In the genomic region with DNA sequence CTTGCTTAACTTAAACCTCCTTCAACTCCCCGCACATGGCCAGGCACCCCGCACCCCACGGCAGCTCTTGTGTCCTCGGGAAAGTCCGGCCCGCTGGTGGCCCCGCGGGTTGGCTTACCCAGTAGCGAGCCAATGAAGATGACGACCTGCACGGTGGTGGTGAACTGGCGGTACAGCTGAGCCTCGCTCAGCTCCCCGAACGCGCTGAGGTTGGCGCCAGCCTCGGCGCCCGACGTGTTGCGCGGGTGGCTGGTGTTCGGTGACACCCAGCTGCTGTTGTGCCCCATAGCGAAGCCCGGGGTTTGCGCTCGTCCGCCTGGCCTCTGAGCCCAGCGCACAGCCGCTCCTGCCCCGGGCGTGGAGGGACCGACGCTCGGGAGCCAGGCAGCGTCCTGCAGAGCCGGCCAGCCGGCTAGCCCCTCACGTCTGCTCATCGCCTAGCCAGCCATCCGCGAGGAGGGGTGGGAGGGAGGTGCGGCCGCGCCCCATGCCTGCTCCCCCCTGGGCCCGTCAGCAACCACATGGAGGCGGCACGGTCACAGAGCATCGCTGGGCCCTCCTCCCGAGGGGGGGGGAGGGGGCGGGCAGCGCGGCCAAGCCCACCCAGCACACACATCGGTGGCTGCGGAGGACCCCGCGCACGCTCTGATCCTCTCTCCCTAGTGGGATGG, we compare ENCODE assay signal across 8 mouse cellular contexts. TPM values are rescaled to one million over a fixed set of nuclear protein-coding genes. Genes with fewer than 3 reads are reported as not detected.
DNase-seq lines count a peak whose midpoint lies in the region; ATAC-seq and TF ChIP-seq lines count a peak whose summit lies in the region.

A gene (minus strand): TSS at position 519 of the 671 bp plus-strand sequence.

- peak; percentile 1 to 16 for DNase-seq in CD8-positive naive resting alpha-beta T cell, adult 2 months (ENCODE audit: low read depth in 2 of 2, low spot score in 2 of 2)
- peak; percentile 42 to 44 for DNase-seq in adrenal gland, postnatal 36 days
- peak; percentile 28 to 33 for DNase-seq in heart, postnatal 14 days
- DNase-seq in layer of hippocampus, adult 2 months (ENCODE audit: low spot score in 2 of 2) = peak; percentile 42 to 44
- peak; percentile 34 for DNase-seq in ovary, postnatal 36 days (ENCODE audit: low spot score)
- DNase-seq in urinary bladder, postnatal 36 days (ENCODE audit: low spot score in 2 of 2) = peak; percentile 3 to 9

- peak within 1 kb of the TSS; percentile 100 for H3K4me2 ChIP-seq in embryonic facial prominence, embryonic 15.5 days (replicated peaks)
- H3K4me2 ChIP-seq in lung, embryonic 16.5 days (ENCODE audit: low read depth, low read length) = peak within 1 kb of the TSS; percentile 95

- WGBS in embryonic facial prominence, embryonic 15.5 days = under 1% methylated on average over 58 of the region's 59 CpGs
- WGBS in lung, embryonic 16.5 days = under 1% methylated on average over 58 of the region's 59 CpGs

- no peaks in the 10 kb centered on the region for H3K9me3 ChIP-seq in embryonic facial prominence, embryonic 15.5 days (replicated peaks)
- H3K9me3 ChIP-seq in lung, embryonic 16.5 days (ENCODE audit: control insufficient read depth, low read length) = no peaks in the 10 kb centered on the region

- peak within 1 kb of the TSS; percentile 54 for H3K4me3 ChIP-seq in embryonic facial prominence, embryonic 15.5 days (replicated peaks)
- peak within 1 kb of the TSS; percentile 79 for H3K4me3 ChIP-seq in layer of hippocampus, adult 2 months
- peak within 1 kb of the TSS; percentile 55 for H3K4me3 ChIP-seq in lung, embryonic 16.5 days (ENCODE audit: low read length)

- intact Hi-C loops in heart, postnatal 14 days (cut with DNase I) = no loop called here

- no peak for TF ChIP-seq CTCF in layer of hippocampus, adult 2 months (conservative IDR thresholded peaks at IDR 0.05)

- ATAC-seq in embryonic facial prominence, embryonic 15.5 days (ENCODE audit: insufficient number of reproducible peaks, low FRiP score, low TSS enrichment, low read depth) = peak; percentile 82
- peak; percentile 75 for ATAC-seq in lung, embryonic 16.5 days (ENCODE audit: low read depth)

- no peaks in the 10 kb centered on the region for H3K36me3 ChIP-seq in embryonic facial prominence, embryonic 15.5 days
- H3K36me3 ChIP-seq in lung, embryonic 16.5 days (ENCODE audit: control insufficient read depth, insufficient read depth, low read length) = no peaks in the 10 kb centered on the region

- H3K9ac ChIP-seq in embryonic facial prominence, embryonic 15.5 days = peak within 1 kb of the TSS; percentile 42
- peak within 1 kb of the TSS; percentile 63 for H3K9ac ChIP-seq in lung, embryonic 16.5 days (ENCODE audit: low read length)

- peaks cover 18% of the 10 kb centered on the region for H3K4me1 ChIP-seq in embryonic facial prominence, embryonic 15.5 days
- peaks cover 15% of the 10 kb centered on the region for H3K4me1 ChIP-seq in lung, embryonic 16.5 days (replicated peaks; ENCODE audit: control insufficient read depth, insufficient read depth, low read length)

- H3K27ac ChIP-seq in embryonic facial prominence, embryonic 15.5 days (replicated peaks) = no peak within 1 kb of the TSS
- peak within 1 kb of the TSS; percentile 92 for H3K27ac ChIP-seq in layer of hippocampus, adult 2 months
- no peak within 1 kb of the TSS for H3K27ac ChIP-seq in lung, embryonic 16.5 days (ENCODE audit: low read length)

- H3K27me3 ChIP-seq in embryonic facial prominence, embryonic 15.5 days = peaks cover 25% of the 10 kb centered on the region
- peaks cover 23% of the 10 kb centered on the region for H3K27me3 ChIP-seq in lung, embryonic 16.5 days (ENCODE audit: control insufficient read depth, insufficient read depth, low read depth, low read length)

RNA-seq across cellular contexts. Expression of the gene that starts here (rescaled TPM):
- 1 to 10 TPM; 2.5 TPM for total RNA-seq in adrenal gland, postnatal 36 days (2021)
- 0.58 and 0.73 TPM in 2 replicates for polyA plus RNA-seq in embryonic facial prominence, embryonic 15.5 days (2015; fragmentation: Nextera tagmentation; extraction: Ambion mirVana)
- total RNA-seq in heart, postnatal 14 days (2021) = under 1 TPM; 0.19 to 0.20 TPM
- total RNA-seq in layer of hippocampus, adult 2 months (2021) = 10 to 100 TPM; 10.8 to 11.8 TPM
- polyA plus RNA-seq in lung, embryonic 16.5 days (2015; fragmentation: Nextera tagmentation; extraction: Ambion mirVana) = 0.11 and 0.20 TPM in 2 replicates

Comparison
In these comparisons a context has a peak if more than half of its experiments do, and no peak if none do; other contexts are left out.
1. Peak in ATAC-seq, H3K4me3 ChIP-seq, H3K9ac ChIP-seq and H3K4me2 ChIP-seq in embryonic facial prominence, embryonic 15.5 days; RNA of the gene not detected or under 1 TPM.
2. Peak in DNase-seq in heart, postnatal 14 days; RNA of the gene not detected or under 1 TPM.
3. Peak in ATAC-seq, H3K4me3 ChIP-seq, H3K9ac ChIP-seq and H3K4me2 ChIP-seq in lung, embryonic 16.5 days; RNA of the gene not detected or under 1 TPM.